Mouse (Mus musculus): Measurements from ENCODE around the gene Telo2.

GRCm38 (mm10) chr17:25080210-25080609 is 35.6 kb downstream of the Telo2 start:
- TF ChIP-seq POLR2A (IDR thresholded peaks at IDR 0.05; ENCODE audit: extremely low read depth, insufficient read depth, low read length) (no peak), CTCF (IDR thresholded peaks at IDR 0.05; ENCODE audit: extremely low read depth, insufficient read depth, low read length) (no peak)

All from cortical plate, adult 2 months (tissue).